Mouse (Mus musculus) myocyte (in vitro differentiated cells): ENCODE data around the gene Sap30bp. TPM values are rescaled to one million over a fixed set of nuclear protein-coding genes. Genes with fewer than 3 reads are reported as not detected.
A peak's percentile ranks its signal among the peaks of the same experiment; 100 is the strongest.

Source experiments
- H3K27me3 ChIP-seq: one replicate; pipeline ENCODE4 v1.6.1; 2011; ENCODE audit not compliant: control insufficient read depth, insufficient read depth, insufficient read length
- H3K36me3 ChIP-seq: one replicate; pipeline ENCODE4 v1.6.1; 2011; ENCODE audit not compliant: control insufficient read depth, insufficient read depth
- H3K4me2 ChIP-seq: one replicate; pipeline ENCODE4 v1.6.1; 2011; ENCODE audit warnings: low read depth, control low read depth
- H3K4me3 ChIP-seq: one replicate; pipeline ENCODE4 v1.5.1; 2011; ENCODE audit warnings: mild to moderate bottlenecking, control low read depth, moderate library complexity
- H3K79me2 ChIP-seq: one replicate; pipeline ENCODE4 v1.6.1; 2011; ENCODE audit not compliant: control insufficient read depth, insufficient read depth
- H3ac ChIP-seq: one replicate; pipeline ENCODE4 v1.6.1; 2011; ENCODE audit not compliant: control insufficient read depth, insufficient read length
- CEBPB ChIP-seq: IDR thresholded peaks from 2 replicates; pipeline ENCODE4 v1.6.1; 2011; ENCODE audit warnings: mild to moderate bottlenecking, moderate library complexity; ENCODE audit not compliant: poor library complexity, insufficient read depth, severe bottlenecking
- E2F4 ChIP-seq: IDR thresholded peaks from one replicate; pipeline ENCODE4 v1.6.1; 2011; ENCODE audit warnings: mild to moderate bottlenecking, control low read depth, moderate library complexity; ENCODE audit not compliant: insufficient read depth
- MAX ChIP-seq: IDR thresholded peaks from one replicate; pipeline ENCODE4 v1.6.1; 2011; ENCODE audit warnings: low read depth, mild to moderate bottlenecking, control low read depth
- MYOD1 ChIP-seq, 3 experiments: IDR thresholded peaks; one replicate each; pipeline ENCODE4 v1.6.1; 2011; ENCODE audit warnings: control low read depth in 2 of 3, low read depth in 2 of 3, mild to moderate bottlenecking in 2 of 3, moderate library complexity in 1 of 3; ENCODE audit not compliant: insufficient read length in 2 of 3, control insufficient read depth in 1 of 3
- MYOG ChIP-seq, 3 experiments: IDR thresholded peaks; one replicate each; pipeline ENCODE4 v1.6.1; 2011; ENCODE audit warnings: control low read depth in 2 of 3, low read depth in 2 of 3, mild to moderate bottlenecking in 2 of 3; ENCODE audit not compliant: insufficient read length in 2 of 3, control insufficient read depth in 1 of 3, insufficient read depth in 1 of 3
- POLR2A ChIP-seq: IDR thresholded peaks from one replicate; pipeline ENCODE4 v1.6.1; 2011; ENCODE audit warnings: low read depth, mild to moderate bottlenecking, control low read depth, moderate library complexity; ENCODE audit not compliant: insufficient read length
- POLR2AphosphoS2 ChIP-seq: IDR thresholded peaks from one replicate; pipeline ENCODE4 v1.6.1; 2011; ENCODE audit warnings: low read depth, control low read depth; ENCODE audit not compliant: insufficient read length
- REST ChIP-seq: IDR thresholded peaks from one replicate; pipeline ENCODE4 v1.6.1; 2011; ENCODE audit warnings: mild to moderate bottlenecking, control low read depth, moderate library complexity; ENCODE audit not compliant: insufficient read depth, insufficient read length
- SRF ChIP-seq: IDR thresholded peaks from one replicate; pipeline ENCODE4 v1.6.1; 2011; ENCODE audit warnings: low read depth; ENCODE audit not compliant: control insufficient read depth, insufficient read length
- TCF12 ChIP-seq: IDR thresholded peaks from one replicate; pipeline ENCODE4 v1.6.1; 2011; ENCODE audit warnings: mild to moderate bottlenecking, control low read depth; ENCODE audit not compliant: poor library complexity, insufficient read depth, severe bottlenecking
- TCF3 ChIP-seq: IDR thresholded peaks from one replicate; pipeline ENCODE4 v1.6.1; 2011; ENCODE audit warnings: low read depth, control low read depth; ENCODE audit not compliant: insufficient read length
- USF1 ChIP-seq: IDR thresholded peaks from one replicate; pipeline ENCODE4 v1.6.1; 2011; ENCODE audit warnings: low read depth, mild to moderate bottlenecking, control low read depth, moderate library complexity
- polyA plus RNA-seq: library from polyadenylated mRNA; unstranded; fragments of >200 nt; fragmentation: generic; extraction: Trizol; gene quantifications from one replicate; pipeline ENCODE4 v1.2.1, GENCODE M21; 2012; ENCODE audit warnings: missing spikeins

Sap30bp gene
- polyA plus RNA-seq, 1 experiment, result 84.9 TPM

DNA sequence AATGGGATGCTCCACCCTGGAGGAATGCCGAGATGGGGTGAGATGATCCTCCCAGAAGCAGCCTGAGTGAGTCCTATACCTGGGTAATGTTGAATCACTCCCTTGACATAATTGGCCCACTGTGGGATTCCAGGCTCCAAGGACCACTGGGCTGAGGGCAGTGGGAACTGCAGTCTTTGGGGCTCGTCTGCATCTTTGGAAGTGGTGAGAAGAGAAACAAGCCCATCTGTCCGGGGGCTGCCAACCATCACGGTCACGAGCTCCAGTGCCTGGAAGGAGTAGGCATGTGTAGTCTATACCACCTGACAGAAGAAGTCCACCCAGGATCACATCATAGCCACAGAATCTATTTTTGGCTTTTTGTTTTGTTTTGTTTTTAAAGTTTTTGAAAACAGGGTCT is 77.9 kb downstream of the Sap30bp start:
- Histone ChIP-seq H3K4me3 (peak overlapping the region; percentile 47), H3K27me3 (no peaks in the 10 kb centered on the region), H3K79me2 (no peaks in the 10 kb centered on the region), H3K36me3 (no peaks in the 10 kb centered on the region), H3K4me2 (peak overlapping the region; percentile 79), H3ac (no peak overlapping the region)
- TF ChIP-seq CEBPB (no peak), USF1 (no peak), POLR2AphosphoS2 (no peak), SRF (no peak), TCF3 (no peak), E2F4 (no peak), MYOG (IDR thresholded peaks at IDR 0.05; ENCODE audit: control insufficient read depth in 1 of 3, insufficient read depth in 1 of 3, insufficient read length in 2 of 3, low read depth in 2 of 3) (no peak), MYOD1 (IDR thresholded peaks at IDR 0.05; ENCODE audit: control insufficient read depth in 1 of 3, insufficient read length in 2 of 3, low read depth in 2 of 3) (no peak)

DNA sequence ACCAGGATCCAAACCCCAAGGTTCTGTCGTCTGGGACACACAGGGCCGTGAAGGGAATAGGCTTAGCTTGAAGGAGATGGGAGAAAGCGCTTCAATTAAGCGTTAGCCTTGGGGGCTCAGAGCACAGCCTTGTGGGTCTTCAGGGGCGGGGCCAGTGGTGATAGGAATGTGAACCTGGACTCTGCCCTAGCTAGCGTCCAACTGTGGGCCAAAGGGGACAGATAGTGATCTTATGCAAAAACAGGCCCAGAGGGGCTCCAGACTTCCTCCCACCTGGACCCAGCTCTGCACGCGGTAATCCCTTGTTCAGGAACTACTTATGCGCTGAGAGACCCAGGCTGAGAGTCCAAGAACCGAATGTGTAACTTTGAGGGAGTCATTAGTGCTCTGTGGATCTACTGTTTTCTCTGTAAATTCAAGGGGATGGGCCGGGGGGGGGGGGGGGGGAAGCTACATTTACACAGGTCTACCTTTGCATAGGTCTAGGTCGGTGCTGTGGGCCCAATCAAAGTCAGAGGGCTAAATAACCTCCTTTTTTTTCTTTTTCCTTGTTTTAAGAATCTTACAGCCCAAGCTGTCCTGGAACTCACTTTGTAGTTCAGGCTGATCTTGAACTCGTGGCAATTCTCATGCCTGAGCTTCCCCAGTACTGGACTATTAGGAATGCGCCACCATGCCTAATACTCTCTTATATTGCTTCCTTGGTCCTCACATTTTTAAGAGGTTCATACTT is 78.6 kb downstream of the Sap30bp start:
- Histone ChIP-seq H3K27me3 (no peaks in the 10 kb centered on the region), H3K36me3 (no peaks in the 10 kb centered on the region), H3K4me3 (peak overlapping the region; percentile 47), H3K79me2 (no peaks in the 10 kb centered on the region), H3ac (peak overlapping the region; percentile 15), H3K4me2 (peak overlapping the region; percentile 79)
- TF ChIP-seq TCF12 (no peak), REST (no peak), MAX (no peak), MYOD1 (IDR thresholded peaks at IDR 0.05; ENCODE audit: control insufficient read depth in 1 of 3, insufficient read length in 2 of 3, low read depth in 2 of 3) (no peak), POLR2A (no peak), TCF3 (no peak), POLR2AphosphoS2 (no peak), USF1 (no peak), CEBPB (no peak), E2F4 (no peak)

DNA sequence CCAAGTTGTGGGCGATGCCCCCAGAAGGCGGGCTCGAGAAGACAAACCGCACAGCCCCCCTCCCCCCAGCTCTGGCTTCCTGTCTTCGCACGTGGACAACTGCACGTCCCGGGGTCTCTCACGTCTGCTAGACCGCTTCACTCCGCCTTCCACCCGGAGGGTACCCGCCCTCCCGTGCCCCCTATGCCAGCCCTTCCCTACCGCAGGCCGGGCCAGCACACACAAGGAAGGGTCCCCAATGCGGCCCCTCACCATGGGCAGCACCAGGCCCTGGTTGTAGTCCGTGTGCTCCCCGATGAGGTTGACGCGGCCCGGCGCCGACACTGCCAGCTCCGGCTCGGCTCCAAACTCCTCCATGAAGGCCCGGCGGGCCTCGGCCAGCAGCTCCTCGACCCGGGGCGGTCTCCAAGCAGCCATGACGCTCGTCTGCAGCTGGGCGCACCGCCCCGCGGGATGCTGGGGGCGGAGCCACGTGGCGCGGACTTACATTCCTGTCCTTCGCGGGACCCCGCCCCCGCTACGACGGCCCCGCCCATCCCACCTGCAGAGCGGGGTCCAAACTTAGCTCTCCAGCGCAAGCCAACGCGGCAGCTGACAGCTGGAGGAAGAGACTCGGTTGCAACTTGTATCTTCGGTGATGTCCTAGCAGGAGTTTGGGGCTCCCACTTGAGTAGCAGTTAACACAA is 79.3 kb downstream of the Sap30bp start, which contains the start of gene Galk1:
Gene Galk1 (minus strand): TSS at position 458 of the 686 bp plus-strand sequence.
- Histone ChIP-seq H3K36me3 (no peaks in the 10 kb centered on the region), H3K27me3 (no peaks in the 10 kb centered on the region), H3K4me2 (peak within 1 kb of the TSS; percentile 79), H3K4me3 (peak within 1 kb of the TSS; percentile 47), H3ac (peak within 1 kb of the TSS; percentile 15), H3K79me2 (no peaks in the 10 kb centered on the region)
- TF ChIP-seq POLR2A, result peak; percentile 88
- peak; percentile 70 for TF ChIP-seq POLR2AphosphoS2
- TF ChIP-seq TCF3, result no peak
- peak in 2 of 3 experiments; percentile 58 to 79 for TF ChIP-seq MYOD1 (IDR thresholded peaks at IDR 0.05; ENCODE audit: control insufficient read depth in 1 of 3, insufficient read length in 2 of 3, low read depth in 2 of 3)
- no peak for TF ChIP-seq CEBPB
- TF ChIP-seq MYOG (IDR thresholded peaks at IDR 0.05; ENCODE audit: control insufficient read depth in 1 of 3, insufficient read depth in 1 of 3, insufficient read length in 2 of 3, low read depth in 2 of 3), result peak in 2 of 3 experiments; percentile 15 to 55
- no peak for TF ChIP-seq SRF
- TF ChIP-seq USF1, result peak; percentile 61

DNA sequence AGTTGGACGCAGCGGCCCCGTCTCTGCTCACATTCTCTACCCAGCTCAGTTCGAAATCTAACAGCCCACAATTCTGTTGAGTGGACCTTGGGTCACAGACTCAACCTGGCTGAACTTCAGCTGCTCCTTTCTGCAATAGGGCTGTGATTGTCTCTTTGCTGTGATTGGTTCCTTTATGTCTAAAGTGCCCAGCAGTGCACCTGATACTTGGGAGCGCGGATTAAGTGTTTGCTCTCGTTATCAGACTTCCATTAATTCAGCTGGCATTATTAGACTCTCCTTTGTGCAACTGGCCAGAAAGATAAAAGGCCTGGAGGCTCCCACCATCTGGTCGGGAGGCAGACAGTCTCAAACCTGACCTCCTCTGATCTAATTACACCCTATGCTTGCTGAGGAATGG is 81.7 kb downstream of the Sap30bp start:
- no peaks in the 10 kb centered on the region for H3K27me3 ChIP-seq
- H3ac ChIP-seq, result no peak overlapping the region
- H3K4me3 ChIP-seq, result no peak overlapping the region
- no peaks in the 10 kb centered on the region for H3K79me2 ChIP-seq
- TF ChIP-seq TCF12 (no peak), MYOD1 (IDR thresholded peaks at IDR 0.05; ENCODE audit: control insufficient read depth in 1 of 3, insufficient read length in 2 of 3, low read depth in 2 of 3) (no peak)
- no peak overlapping the region for H3K4me2 ChIP-seq
- H3K36me3 ChIP-seq, result no peaks in the 10 kb centered on the region

Other genes starting within 250 kb of the Sap30bp start
- 71.2 TPM for gene Grb2, start 224.7 kb upstream of the Sap30bp start, polyA plus RNA-seq
- gene Tmem94, start 167.8 kb upstream of the Sap30bp start, polyA plus RNA-seq, result 19.6 TPM
- 8.0 TPM for gene Caskin2, start 119.6 kb upstream of the Sap30bp start, polyA plus RNA-seq
- gene Tsen54, start 118.6 kb upstream of the Sap30bp start, polyA plus RNA-seq, result 15.6 TPM
- 0.43 TPM for gene Llgl2, start 109.2 kb upstream of the Sap30bp start, polyA plus RNA-seq
- gene Myo15b, start 74.9 kb upstream of the Sap30bp start, polyA plus RNA-seq, result 0.23 TPM
- gene Smim5, start 33.3 kb upstream of the Sap30bp start, polyA plus RNA-seq, result 49.4 TPM
- gene Smim6, start 21.3 kb upstream of the Sap30bp start, polyA plus RNA-seq, result 7.8 TPM
- gene Recql5, start 195 bp downstream of the Sap30bp start, polyA plus RNA-seq, result 13.1 TPM
- gene Itgb4, start 41.4 kb downstream of the Sap30bp start, polyA plus RNA-seq, result 1.2 TPM
- 172 TPM for gene Galk1, start 79.4 kb downstream of the Sap30bp start, polyA plus RNA-seq
- gene H3f3b, start 94.7 kb downstream of the Sap30bp start, polyA plus RNA-seq, result 502 TPM
- 15.3 TPM for gene Unk, start 97.0 kb downstream of the Sap30bp start, polyA plus RNA-seq
- gene Unc13d, start 144.7 kb downstream of the Sap30bp start, polyA plus RNA-seq, result 9.1 TPM
- gene Wbp2, start 153.7 kb downstream of the Sap30bp start, polyA plus RNA-seq, result 156 TPM
- 101 TPM for gene Trim47, start 193.9 kb downstream of the Sap30bp start, polyA plus RNA-seq
- gene Trim65, start 197.8 kb downstream of the Sap30bp start, polyA plus RNA-seq, result 1.9 TPM
- 141 TPM for gene Mrpl38, start 205.6 kb downstream of the Sap30bp start, polyA plus RNA-seq
- gene Fbf1, start 234.9 kb downstream of the Sap30bp start, polyA plus RNA-seq, result 41.7 TPM